Mouse (Mus musculus): ENCODE measurements around the gene Atp6v1g1. TPM values are rescaled to one million over a fixed set of nuclear protein-coding genes. Genes with fewer than 3 reads are reported as not detected.

The Atp6v1g1 gene
- polyA plus RNA-seq (2014; fragmentation: Nextera tagmentation; extraction: Ambion mirVana): 526 and 544 TPM in 2 replicates

DNA sequence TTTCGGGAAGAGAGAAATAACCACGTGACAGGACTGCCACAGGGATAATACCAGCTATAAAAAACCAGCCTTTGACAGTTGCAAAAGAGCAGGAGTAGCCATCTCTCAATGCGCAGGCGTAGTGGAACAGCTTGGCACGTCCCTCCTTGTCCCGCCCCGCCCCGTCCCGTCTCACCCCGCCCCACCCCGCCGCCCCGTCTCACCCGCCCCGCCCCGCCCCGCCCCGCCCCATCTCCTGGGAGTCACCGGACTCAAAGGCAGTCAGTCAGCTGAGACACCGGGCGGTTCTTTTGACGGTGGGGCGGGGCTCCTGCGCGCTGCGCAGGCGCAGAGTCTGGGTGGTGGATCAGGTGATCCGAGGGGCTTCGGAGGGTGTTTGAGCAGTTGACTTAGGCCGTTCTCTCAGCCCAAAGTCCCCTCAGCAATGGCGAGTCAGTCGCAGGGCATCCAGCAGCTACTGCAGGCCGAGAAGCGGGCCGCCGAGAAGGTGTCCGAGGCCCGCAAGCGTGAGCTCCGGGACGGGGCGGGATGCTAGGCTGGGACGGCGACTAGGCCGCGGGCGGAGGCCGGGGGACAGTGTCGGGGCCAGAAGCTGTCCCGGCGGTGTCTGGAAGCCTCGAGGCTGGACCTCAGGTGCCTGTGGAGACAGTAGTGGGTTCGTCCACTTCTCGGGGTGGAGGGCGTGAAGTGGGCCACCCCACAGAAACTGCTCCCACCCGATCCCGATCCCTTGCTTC lies at the start of gene Atp6v1g1:
Gene Atp6v1g1, plus strand, starts transcription at position 279 of the 737 bp plus-strand sequence.
- DNase-seq (ENCODE audit: low spot score): peak; percentile 97
- H3K9ac ChIP-seq (ENCODE audit: low read length): peak within 1 kb of the TSS; percentile 90
- no peaks in the 10 kb centered on the region for H3K9me3 ChIP-seq (replicated peaks; ENCODE audit: control insufficient read depth, low read length)
- H3K4me1 ChIP-seq (ENCODE audit: control insufficient read depth, insufficient read depth, low read length): peaks cover 25% of the 10 kb centered on the region
- ATAC-seq: peak; percentile 97
- no peaks in the 10 kb centered on the region for H3K27me3 ChIP-seq (replicated peaks; ENCODE audit: control insufficient read depth, insufficient read depth, low read length)
- H3K4me3 ChIP-seq (ENCODE audit: low read depth, low read length): peak within 1 kb of the TSS; percentile 83
- H3K27ac ChIP-seq (ENCODE audit: low read depth, low read length): peak within 1 kb of the TSS; percentile 76; the same call in 1 of the 2 replicates
- peak within 1 kb of the TSS; percentile 65 for H3K4me2 ChIP-seq (ENCODE audit: low read length)
- under 1% methylated on average over 53 of the region's 57 CpGs for WGBS
- H3K36me3 ChIP-seq (ENCODE audit: control insufficient read depth, insufficient read depth, low read length): peaks cover 11% of the 10 kb centered on the region

DNA sequence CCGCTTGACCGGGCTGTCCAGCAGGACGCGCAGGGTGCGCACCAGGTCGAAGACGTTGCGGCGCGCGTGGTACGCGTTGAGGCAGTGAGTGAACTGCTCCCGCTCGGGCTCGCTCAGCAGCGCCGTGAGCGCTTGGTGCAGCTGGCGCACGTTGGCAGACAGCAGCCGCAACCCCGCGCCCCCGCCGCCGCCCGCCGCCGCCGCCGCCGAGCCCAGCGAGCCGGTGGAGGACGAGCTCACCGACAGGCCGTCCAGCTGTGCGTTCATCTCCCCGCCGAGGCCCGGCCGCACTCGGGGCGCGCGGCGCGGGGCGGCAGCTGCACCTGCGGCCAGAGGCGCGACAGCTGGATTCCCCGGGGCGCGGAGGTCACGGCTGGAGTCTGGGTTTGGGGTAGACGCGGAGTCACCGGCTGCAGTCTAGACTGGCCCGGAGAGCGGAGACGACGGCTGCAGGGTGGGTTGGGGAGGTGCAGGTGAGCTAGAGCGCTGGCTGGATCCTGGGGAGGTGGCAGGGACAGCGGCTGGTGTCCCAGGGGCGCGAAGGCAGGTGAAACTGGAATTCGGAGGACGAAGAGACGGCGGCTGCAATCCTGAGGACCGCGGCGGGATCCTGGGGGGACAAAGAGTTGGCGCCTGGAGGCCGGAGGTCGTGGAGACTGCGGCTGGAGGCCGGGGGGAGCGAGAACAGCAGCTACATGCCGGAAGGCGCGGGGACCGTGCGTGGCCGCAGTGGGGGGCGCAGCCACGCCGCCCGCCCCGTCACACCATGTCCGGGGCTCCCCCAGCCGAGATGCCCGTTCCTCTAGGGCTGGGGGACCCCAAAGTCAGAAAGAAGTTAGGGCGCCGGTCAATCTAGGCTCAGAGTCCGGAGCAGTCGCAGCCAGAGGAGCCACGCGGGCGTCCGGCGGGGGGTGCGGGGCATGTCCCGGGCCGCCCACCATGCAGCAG lies 49.3 kb upstream of the Atp6v1g1 start:
- no peaks in the 10 kb centered on the region for H3K9me3 ChIP-seq (replicated peaks; ENCODE audit: control insufficient read depth, low read length)
- peaks cover 14% of the 10 kb centered on the region for H3K4me1 ChIP-seq (ENCODE audit: control insufficient read depth, insufficient read depth, low read length)
- peak overlapping the region; percentile 90 for H3K4me2 ChIP-seq (ENCODE audit: low read length)
- H3K27ac ChIP-seq (ENCODE audit: low read depth, low read length): no peak overlapping the region
- H3K9ac ChIP-seq (ENCODE audit: low read length): peak overlapping the region; percentile 66
- peak; percentile 47 for ATAC-seq
- peak overlapping the region; percentile 66 for H3K4me3 ChIP-seq (ENCODE audit: low read depth, low read length)
- no peaks in the 10 kb centered on the region for H3K36me3 ChIP-seq (ENCODE audit: control insufficient read depth, insufficient read depth, low read length)
- peaks cover 10% of the 10 kb centered on the region; the same call in 1 of the 2 replicates for H3K27me3 ChIP-seq (replicated peaks; ENCODE audit: control insufficient read depth, insufficient read depth, low read length)
- DNase-seq (ENCODE audit: low spot score): peak; percentile 66
- WGBS: under 1% methylated on average over 69 of the region's 107 CpGs

DNA sequence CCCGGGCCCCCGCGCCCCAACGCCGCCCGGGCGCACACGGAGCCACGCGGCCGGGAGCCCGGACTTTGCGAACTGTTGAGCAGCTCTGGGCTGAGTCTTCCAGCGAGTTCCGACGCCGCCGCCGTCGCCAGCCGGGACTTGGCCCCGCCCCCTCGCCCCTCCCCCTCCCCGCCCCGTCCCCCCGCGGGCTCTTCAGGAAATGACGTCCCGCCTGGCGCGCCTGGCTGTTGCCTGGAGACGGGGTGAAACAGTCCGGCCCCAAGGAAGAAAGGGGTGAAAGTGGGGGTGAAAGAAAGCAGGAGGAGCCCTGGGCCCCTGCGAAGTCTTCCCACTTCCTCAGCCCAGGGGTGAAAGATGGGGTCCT lies 48.7 kb upstream of the Atp6v1g1 start, which contains the start of gene Whrn:
Gene Whrn, minus strand, starts transcription at position 77 of the 364 bp plus-strand sequence.
- under 1% methylated on average over 31 of the region's 34 CpGs for WGBS
- ATAC-seq (peak; percentile 88), DNase-seq (ENCODE audit: low spot score) (peak; percentile 88)
- peak within 1 kb of the TSS; percentile 66 for H3K9ac ChIP-seq (ENCODE audit: low read length)
- no peaks in the 10 kb centered on the region for H3K36me3 ChIP-seq (ENCODE audit: control insufficient read depth, insufficient read depth, low read length)
- peaks cover 14% of the 10 kb centered on the region for H3K4me1 ChIP-seq (ENCODE audit: control insufficient read depth, insufficient read depth, low read length)
- H3K4me3 ChIP-seq (ENCODE audit: low read depth, low read length): peak within 1 kb of the TSS; percentile 66
- peak within 1 kb of the TSS; percentile 90 for H3K4me2 ChIP-seq (ENCODE audit: low read length)
- H3K27me3 ChIP-seq (replicated peaks; ENCODE audit: control insufficient read depth, insufficient read depth, low read length): peaks cover 10% of the 10 kb centered on the region; the same call in 1 of the 2 replicates
- no peaks in the 10 kb centered on the region for H3K9me3 ChIP-seq (replicated peaks; ENCODE audit: control insufficient read depth, low read length)
- no peak within 1 kb of the TSS for H3K27ac ChIP-seq (ENCODE audit: low read depth, low read length)

DNA sequence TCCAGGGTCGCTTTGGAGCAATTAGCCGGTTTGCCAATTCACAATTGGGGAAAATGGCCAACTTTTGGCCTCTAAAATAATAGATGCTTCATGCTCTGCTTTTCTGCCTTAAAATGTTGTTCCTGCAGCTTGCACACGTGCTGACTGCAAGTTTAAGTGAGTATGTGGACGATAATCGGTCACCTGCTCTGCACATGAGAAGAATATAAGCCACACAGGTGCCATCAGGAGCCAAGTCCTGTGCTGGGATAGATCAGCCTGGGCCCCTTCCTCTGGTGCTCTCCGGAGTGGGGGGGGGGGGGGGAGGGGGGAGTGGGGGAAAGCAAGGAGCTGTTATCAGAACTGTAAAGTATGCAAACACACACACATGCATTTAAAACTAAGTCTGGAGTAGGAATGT lies 48.3 kb upstream of the Atp6v1g1 start:
- H3K27ac ChIP-seq (ENCODE audit: low read depth, low read length): no peak overlapping the region
- ATAC-seq (peak; percentile 36), DNase-seq (ENCODE audit: low spot score) (no peak)
- H3K4me2 ChIP-seq (ENCODE audit: low read length): peak overlapping the region; percentile 90
- H3K9me3 ChIP-seq (replicated peaks; ENCODE audit: control insufficient read depth, low read length): no peaks in the 10 kb centered on the region
- H3K27me3 ChIP-seq (replicated peaks; ENCODE audit: control insufficient read depth, insufficient read depth, low read length): peaks cover 10% of the 10 kb centered on the region; the same call in 1 of the 2 replicates
- peaks cover 14% of the 10 kb centered on the region for H3K4me1 ChIP-seq (ENCODE audit: control insufficient read depth, insufficient read depth, low read length)
- no peaks in the 10 kb centered on the region for H3K36me3 ChIP-seq (ENCODE audit: control insufficient read depth, insufficient read depth, low read length)
- peak overlapping the region; percentile 66 for H3K4me3 ChIP-seq (ENCODE audit: low read depth, low read length)
- peak overlapping the region; percentile 66 for H3K9ac ChIP-seq (ENCODE audit: low read length)
- WGBS: 12% methylated on average over 5 of the region's 6 CpGs

DNA sequence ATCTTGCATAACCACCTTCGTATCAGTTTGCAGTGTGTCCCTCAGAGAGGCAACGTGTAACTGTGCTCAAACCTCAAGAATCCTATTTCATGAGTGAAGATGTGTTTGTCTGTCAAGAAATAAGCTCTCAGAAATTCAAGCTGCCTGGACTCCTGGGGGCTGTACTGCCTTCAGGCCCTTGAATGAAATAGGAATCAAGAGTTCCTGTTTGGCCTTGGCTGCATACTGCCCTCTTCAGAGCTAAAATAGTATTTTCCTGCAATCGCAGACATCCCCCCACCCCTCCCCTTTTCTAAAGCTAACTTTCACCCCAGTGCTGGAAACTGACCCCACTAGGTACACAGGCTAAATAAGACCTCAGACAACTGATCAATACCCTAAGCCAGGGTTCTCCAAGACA lies 46.2 kb upstream of the Atp6v1g1 start:
- Histone ChIP-seq H3K4me1 (ENCODE audit: control insufficient read depth, insufficient read depth, low read length) (peaks cover 10% of the 10 kb centered on the region), H3K4me3 (ENCODE audit: low read depth, low read length) (no peak overlapping the region), H3K36me3 (ENCODE audit: control insufficient read depth, insufficient read depth, low read length) (no peaks in the 10 kb centered on the region), H3K27me3 (replicated peaks; ENCODE audit: control insufficient read depth, insufficient read depth, low read length) (peaks cover 10% of the 10 kb centered on the region; the same call in 1 of the 2 replicates), H3K9me3 (replicated peaks; ENCODE audit: control insufficient read depth, low read length) (no peaks in the 10 kb centered on the region), H3K27ac (ENCODE audit: low read depth, low read length) (no peak overlapping the region), H3K9ac (ENCODE audit: low read length) (no peak overlapping the region), H3K4me2 (ENCODE audit: low read length) (no peak overlapping the region)
- no peak for ATAC-seq
- 38% methylated on average over 3 of the region's 3 CpGs for WGBS
- DNase-seq (ENCODE audit: low spot score): no peak

DNA sequence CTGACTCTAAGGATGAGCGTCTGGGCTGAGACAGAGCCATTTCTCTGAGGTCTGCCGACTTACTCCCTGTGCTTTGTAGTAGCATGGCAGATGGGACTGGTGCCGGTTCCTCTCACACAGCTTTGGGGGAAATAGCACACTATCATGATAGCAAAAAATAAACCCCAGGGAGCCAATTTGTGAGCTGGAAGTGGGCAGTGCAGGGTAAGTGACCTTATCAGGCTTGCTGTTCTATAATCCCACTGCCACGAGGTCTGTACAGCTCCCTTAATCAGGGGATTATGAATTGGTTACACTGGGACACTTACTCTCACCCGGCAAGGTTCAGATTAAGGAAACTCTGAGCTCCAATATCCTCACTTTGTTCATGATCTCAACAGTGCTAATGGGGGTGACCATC lies 43.5 kb upstream of the Atp6v1g1 start:
- H3K4me1 ChIP-seq (ENCODE audit: control insufficient read depth, insufficient read depth, low read length): peaks cover 3% of the 10 kb centered on the region; the same call in 1 of the 2 replicates
- no peak for ATAC-seq
- H3K27me3 ChIP-seq (replicated peaks; ENCODE audit: control insufficient read depth, insufficient read depth, low read length): no peaks in the 10 kb centered on the region
- H3K4me3 ChIP-seq (ENCODE audit: low read depth, low read length): no peak overlapping the region
- no peak overlapping the region for H3K4me2 ChIP-seq (ENCODE audit: low read length)
- no peaks in the 10 kb centered on the region for H3K36me3 ChIP-seq (ENCODE audit: control insufficient read depth, insufficient read depth, low read length)
- 40% methylated on average over 5 of the region's 5 CpGs for WGBS
- H3K9ac ChIP-seq (ENCODE audit: low read length): no peak overlapping the region
- no peak overlapping the region for H3K27ac ChIP-seq (ENCODE audit: low read depth, low read length)
- H3K9me3 ChIP-seq (replicated peaks; ENCODE audit: control insufficient read depth, low read length): no peaks in the 10 kb centered on the region
- DNase-seq (ENCODE audit: low spot score): no peak

DNA sequence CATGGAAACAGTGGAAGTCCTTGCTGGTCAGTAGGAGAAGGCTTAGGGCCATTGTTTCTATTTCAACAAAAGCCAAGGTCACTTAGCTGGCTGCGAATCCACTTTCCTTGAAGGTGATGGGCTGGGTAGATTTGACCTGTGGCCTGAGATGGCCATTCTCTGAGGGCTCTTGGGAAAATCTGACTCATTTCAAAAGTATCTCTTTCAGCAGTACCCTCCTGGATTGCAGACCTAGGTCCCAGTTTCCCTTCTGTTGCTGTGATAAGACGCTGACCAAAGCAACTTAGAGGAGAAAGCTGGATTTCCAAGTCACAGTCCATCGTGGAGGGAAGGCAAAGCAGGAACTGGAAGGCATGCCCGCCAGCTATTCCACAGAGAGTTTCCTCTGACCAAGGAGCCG lies 40.6 kb upstream of the Atp6v1g1 start:
- H3K27ac ChIP-seq (ENCODE audit: low read depth, low read length): no peak overlapping the region
- H3K4me3 ChIP-seq (ENCODE audit: low read depth, low read length): no peak overlapping the region
- WGBS: 85% methylated on average over 5 of the region's 5 CpGs
- no peaks in the 10 kb centered on the region for H3K9me3 ChIP-seq (replicated peaks; ENCODE audit: control insufficient read depth, low read length)
- no peaks in the 10 kb centered on the region for H3K27me3 ChIP-seq (replicated peaks; ENCODE audit: control insufficient read depth, insufficient read depth, low read length)
- H3K4me2 ChIP-seq (ENCODE audit: low read length): no peak overlapping the region
- H3K36me3 ChIP-seq (ENCODE audit: control insufficient read depth, insufficient read depth, low read length): no peaks in the 10 kb centered on the region
- H3K9ac ChIP-seq (ENCODE audit: low read length): no peak overlapping the region
- no peaks in the 10 kb centered on the region for H3K4me1 ChIP-seq (ENCODE audit: control insufficient read depth, insufficient read depth, low read length)
- DNase-seq (ENCODE audit: low spot score) (no peak), ATAC-seq (no peak)

DNA sequence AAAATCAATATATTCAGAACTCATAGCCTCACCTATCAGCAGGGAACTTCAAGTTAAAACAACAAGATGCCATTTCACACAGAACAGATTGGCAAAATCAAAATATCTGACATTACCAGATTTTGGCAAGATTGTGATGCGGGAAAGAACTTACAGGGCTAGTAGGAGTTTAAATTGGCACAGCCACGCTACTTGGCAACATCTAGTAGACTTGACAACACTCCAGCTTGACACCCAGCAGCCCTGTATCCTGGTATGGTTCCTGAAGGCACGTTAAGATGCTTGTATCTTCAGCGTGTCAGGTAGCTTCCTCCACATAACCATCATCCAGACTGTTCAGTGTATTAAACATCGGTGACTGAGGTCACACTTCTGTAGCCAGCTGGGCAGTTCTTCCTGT lies 37.1 kb upstream of the Atp6v1g1 start:
- no peak overlapping the region for H3K27ac ChIP-seq (ENCODE audit: low read depth, low read length)
- no peaks in the 10 kb centered on the region for H3K9me3 ChIP-seq (replicated peaks; ENCODE audit: control insufficient read depth, low read length)
- no peak overlapping the region for H3K4me2 ChIP-seq (ENCODE audit: low read length)
- no peaks in the 10 kb centered on the region for H3K27me3 ChIP-seq (replicated peaks; ENCODE audit: control insufficient read depth, insufficient read depth, low read length)
- H3K36me3 ChIP-seq (ENCODE audit: control insufficient read depth, insufficient read depth, low read length): no peaks in the 10 kb centered on the region
- no peak overlapping the region for H3K4me3 ChIP-seq (ENCODE audit: low read depth, low read length)
- DNase-seq (ENCODE audit: low spot score) (peak; percentile 54), ATAC-seq (peak; percentile 40; the same call in 1 of the 2 replicates)
- no peak overlapping the region for H3K9ac ChIP-seq (ENCODE audit: low read length)
- no peaks in the 10 kb centered on the region for H3K4me1 ChIP-seq (ENCODE audit: control insufficient read depth, insufficient read depth, low read length)
- 75% methylated on average over 5 of the region's 5 CpGs for WGBS

Measured in forebrain, embryonic 14.5 days (tissue).